Mouse (Mus musculus) cerebellum, postnatal 10 days (tissue): ENCODE results near the gene Csde1.

Experiments used
- DNase-seq, 2 experiments: peaks; one replicate each; pipeline ENCODE4 v3.0.0; 2021; ENCODE audit warnings: mixed read lengths in 2 of 2

The Csde1 gene

DNA sequence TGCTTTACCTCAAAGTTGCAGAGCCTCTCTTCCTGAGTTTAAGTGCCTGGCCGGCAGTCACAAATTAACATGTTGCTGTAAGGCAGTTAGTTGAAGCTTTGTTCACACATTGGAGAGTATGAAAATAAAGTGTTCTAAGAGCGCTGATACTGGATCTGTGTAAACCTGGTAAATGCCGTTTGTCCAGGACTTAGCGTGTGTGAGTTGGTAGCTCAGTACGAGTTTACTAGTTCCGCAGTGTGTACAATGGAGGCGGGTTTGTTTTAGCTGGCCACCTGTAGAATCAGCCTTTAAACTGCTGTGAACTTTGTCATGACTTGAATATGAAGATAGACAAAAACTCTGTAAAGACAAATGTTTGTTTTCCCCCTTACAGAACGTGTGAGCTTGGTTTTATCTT, 46.7 kb downstream of the Csde1 start:
- no peak for DNase-seq

DNA sequence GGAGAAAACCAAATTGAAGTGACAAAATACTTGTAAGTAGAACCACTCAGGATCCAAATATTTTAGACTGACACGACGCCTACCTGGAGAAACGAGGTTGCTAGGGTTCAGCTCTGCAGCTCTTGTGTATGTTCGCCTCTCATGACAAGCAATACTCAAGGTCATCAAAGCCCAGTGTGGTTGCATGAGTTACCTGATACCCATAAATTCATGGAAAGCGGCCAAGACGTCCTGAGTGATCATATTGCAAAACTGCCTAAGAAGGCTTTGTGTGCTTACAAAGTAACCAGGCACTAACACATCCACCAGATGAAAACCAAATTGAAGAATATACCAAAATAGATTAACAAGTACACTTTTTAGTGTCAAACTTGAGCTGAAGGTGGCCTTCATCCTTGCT, 48.7 kb downstream of the Csde1 start:
- no peak for DNase-seq

DNA sequence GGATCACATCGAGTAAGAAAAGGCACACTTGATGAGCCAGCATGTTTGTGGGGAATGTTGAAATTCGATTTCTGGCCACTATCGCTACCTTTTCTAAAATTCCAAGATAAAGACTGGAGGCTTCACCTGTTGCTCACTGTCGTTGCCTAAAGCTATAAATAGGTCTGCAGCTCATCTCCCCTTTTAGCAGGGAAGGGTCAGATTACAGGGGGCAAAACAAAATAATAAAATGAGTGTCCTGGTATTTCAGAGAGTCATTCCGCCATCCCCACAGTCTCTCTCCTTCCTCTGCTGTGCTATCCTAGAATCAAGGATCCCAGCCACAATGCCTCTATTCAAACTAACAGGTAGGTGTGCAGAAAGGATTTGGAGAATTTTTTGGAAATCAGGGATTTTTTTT, 53.5 kb downstream of the Csde1 start, which contains the start of gene Ampd1:
Ampd1 (plus strand) TSS at position 244 of the 400 bp plus-strand sequence.
- no peak for DNase-seq

GRCm38 (mm10) chr3:103075871-103076270, 55.6 kb downstream of the Csde1 start:
- DNase-seq, result no peak

- DNase-seq, result no peak
These were observed 56.2 kb downstream of the Csde1 start for GRCm38 (mm10) chr3:103076476-103076875.

GRCm38 (mm10) chr3:103079301-103079700, 59.1 kb downstream of the Csde1 start:
- DNase-seq, result no peak

- no peak for DNase-seq
These were observed 60.8 kb downstream of the Csde1 start for GRCm38 (mm10) chr3:103081051-103081450.

DNA sequence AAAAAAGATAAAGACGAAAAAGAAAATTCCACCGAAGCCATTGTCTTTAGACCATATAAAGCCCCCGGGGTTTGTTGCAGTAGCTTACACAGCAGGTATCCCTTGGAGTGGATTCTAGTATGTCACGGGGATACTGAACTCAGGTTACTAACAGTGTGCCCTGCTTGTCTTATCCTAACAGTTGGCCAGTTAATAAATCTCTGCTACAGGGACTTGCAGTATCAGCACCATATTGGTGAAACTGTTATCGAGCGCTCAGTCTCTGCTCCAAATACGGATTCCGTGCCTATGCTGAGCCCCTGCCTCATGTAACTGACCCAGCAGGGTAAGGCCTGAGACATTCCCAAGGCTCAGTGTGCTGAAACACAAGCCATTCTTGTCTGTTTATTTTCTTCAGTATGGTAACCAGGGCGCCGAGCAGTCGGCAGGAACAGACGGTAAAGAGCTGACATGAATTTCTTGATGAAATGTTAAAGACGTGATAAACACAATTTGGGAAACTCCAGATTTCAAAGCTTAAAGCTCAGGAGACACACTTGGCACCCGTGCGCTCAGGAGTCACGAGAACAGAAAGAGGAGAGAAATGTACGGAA, 61.7 kb downstream of the Csde1 start:
- DNase-seq, result no peak

DNA sequence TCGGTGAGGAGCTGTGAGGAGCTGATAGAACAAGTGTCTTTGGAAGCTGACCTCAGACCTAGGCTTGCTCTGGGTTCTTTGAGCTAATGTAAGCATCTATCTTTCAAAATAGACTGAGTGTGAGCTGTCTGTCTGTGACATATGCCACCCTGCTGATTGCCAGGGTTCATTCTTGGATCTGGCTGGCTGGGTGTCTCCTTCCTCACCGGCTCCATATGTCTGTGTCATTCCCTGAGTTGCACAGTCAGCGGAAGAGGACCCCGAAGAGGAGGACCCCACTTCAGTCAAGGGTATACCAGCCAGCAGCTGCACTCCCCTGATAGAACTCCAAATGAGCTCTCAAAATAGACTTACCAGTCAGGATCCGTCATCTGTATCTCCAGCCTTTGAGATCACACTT, 62.5 kb downstream of the Csde1 start:
- no peak for DNase-seq

DNA sequence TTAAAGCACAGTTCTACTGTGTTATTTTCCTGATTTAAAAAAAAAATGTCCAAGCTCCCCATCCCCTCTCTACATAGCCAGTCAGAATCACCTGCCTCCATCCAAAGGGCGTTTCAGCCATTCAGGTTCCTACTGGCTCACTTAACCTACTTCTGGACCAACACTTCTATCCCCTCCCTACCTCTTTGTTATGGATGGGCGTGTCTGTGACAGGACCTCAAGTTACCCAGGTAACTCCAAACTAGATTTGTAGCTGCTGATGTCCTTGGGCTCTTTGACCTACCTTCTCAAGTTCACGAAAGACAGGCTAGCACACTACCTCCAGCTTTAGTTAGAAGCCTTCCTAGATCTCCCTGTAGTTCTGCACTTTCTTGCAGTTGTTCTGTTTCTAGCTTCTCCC, 65.8 kb downstream of the Csde1 start:
- no peak for DNase-seq

- DNase-seq, result no peak
These were observed 71.5 kb downstream of the Csde1 start for GRCm38 (mm10) chr3:103091753-103092152.

DNA sequence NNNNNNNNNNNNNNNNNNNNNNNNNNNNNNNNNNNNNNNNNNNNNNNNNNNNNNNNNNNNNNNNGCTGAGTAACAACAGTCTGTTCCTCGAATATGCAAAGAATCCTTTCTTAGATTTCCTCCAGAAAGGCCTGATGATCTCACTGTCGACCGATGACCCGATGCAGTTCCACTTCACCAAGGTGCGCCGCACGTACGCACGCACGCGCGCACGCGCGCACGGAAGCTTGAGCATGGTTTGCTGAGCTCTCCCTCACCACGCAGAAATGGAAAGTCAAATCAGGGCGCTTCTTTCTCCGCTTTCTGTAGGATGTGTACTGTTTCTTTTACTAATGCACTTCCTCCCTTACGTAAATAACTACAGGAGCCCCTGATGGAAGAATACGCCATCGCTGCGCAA, 78.4 kb downstream of the Csde1 start:
- no peak for DNase-seq

- DNase-seq, result no peak
These were observed 79.4 kb downstream of the Csde1 start for GRCm38 (mm10) chr3:103099667-103100066.

DNA sequence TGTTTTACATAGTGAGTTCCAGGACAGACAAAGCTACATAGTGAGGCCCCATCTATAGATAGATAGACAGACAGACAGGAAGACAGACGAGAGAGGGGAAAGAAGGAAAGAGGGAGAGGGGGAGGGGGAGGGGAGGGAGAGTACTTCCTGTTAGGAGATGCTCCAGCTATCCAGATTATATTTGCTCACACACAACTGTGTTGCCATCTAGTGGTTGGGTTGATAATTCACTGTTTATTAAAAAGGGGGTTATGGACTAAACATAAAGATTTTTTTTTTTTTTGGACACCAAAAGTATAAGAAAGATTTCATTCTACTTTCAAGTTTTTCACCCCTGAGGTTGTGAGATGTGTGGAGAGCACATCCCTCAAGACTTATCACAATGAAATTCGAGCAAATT, 80.5 kb downstream of the Csde1 start:
- DNase-seq, result peak in 1 of 2 experiments; percentile 5

DNA sequence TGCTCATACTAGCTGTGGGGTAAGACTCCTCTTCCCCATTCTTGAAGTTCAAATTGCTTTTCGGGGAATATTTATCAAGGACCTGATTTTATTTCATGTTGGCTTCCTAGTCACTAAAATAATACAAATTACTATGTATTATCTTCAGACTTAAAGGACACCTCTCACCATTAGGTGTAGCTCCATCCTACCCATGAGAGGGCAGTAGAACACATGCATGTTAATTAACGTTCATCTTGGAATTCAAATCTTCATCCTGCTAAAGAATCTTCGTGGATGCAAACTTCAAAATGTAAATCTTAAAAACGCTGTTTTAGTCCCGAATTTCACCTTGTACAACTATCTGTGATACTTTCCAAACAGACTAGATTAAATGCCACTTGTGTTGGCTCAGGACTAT, 81.0 kb downstream of the Csde1 start:
- no peak for DNase-seq

GRCm38 (mm10) chr3:103101909-103102308, 81.7 kb downstream of the Csde1 start:
- peak in 1 of 2 experiments; percentile 15 for DNase-seq

- DNase-seq, result peak; percentile 83 to 88
These were observed 82.5 kb downstream of the Csde1 start, which contains the start of gene Dennd2c for GRCm38 (mm10) chr3:103102454-103103390. TSS of gene Dennd2c (plus strand) at chr3:103102604.
